Mouse (Mus musculus) erythroblast, adult 5-6 weeks (primary cell): ENCODE measurements at regions not wholly inside any gene's neighbourhood (a gene's known extent, or its start where the extent isn't known, plus 50 kb on each side); places are given as distances from the start of the nearest gene placed in this dataset.

Source experiments
- ATAC-seq: replicated peaks from 2 replicates; pipeline ENCODE4 v1.8.0; 2016; ENCODE audit warnings: moderate number of reproducible peaks, mild to moderate bottlenecking, moderate TSS enrichment, inconsistent platforms; ENCODE audit not compliant: poor library complexity, low FRiP score, severe bottlenecking

- ATAC-seq, result no peak
Measured at GRCm38 (mm10) chr3:3000199-3000598, 2750.4 kb upstream of the Gm8797 start.

GRCm38 (mm10) chr3:3001224-3001623 lies 2749.4 kb upstream of the Gm8797 start:
- ATAC-seq, result no peak

GRCm38 (mm10) chr3:3001639-3002038 lies 2749.0 kb upstream of the Gm8797 start:
- peak; percentile 78; the same call in 1 of the 2 replicates for ATAC-seq

- no peak for ATAC-seq
Measured at GRCm38 (mm10) chr3:3003425-3003824, 2747.2 kb upstream of the Gm8797 start.

- ATAC-seq, result no peak
Measured at GRCm38 (mm10) chr3:3011111-3011510, 2739.5 kb upstream of the Gm8797 start.

GRCm38 (mm10) chr3:3012951-3013350 lies 2737.7 kb upstream of the Gm8797 start:
- ATAC-seq, result no peak

GRCm38 (mm10) chr3:3014978-3015377 lies 2735.6 kb upstream of the Gm8797 start:
- ATAC-seq, result peak; percentile 71

GRCm38 (mm10) chr3:3016572-3016971 lies 2734.0 kb upstream of the Gm8797 start:
- no peak for ATAC-seq

GRCm38 (mm10) chr3:3032793-3033192 lies 2717.8 kb upstream of the Gm8797 start:
- ATAC-seq, result no peak
